Mouse (Mus musculus): ENCODE results near the gene Kank1. TPM values are rescaled to one million over a fixed set of nuclear protein-coding genes. Genes with fewer than 3 reads are reported as not detected.

Gene Kank1
- total RNA-seq, 1 experiment from 2014 or later: 0.40 TPM

DNA sequence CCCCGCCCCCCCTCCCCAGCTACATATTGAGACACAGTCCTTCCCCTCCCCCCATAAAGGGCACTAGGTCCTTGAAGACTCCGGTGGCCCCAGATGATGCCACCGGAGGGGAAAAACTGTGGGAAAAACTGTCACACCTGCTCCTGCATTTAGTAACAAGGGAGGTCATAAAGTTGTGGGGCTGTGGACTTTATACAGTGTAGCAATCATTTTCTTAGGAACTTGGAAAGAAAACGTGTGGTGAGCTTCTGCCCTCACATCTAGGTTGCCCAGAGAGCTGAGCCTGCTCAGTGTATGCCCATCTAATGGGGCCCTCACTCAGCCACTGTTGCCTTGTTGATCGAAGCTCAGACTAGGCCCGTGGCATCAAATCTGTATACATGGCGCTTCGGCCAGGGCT is 9.3 kb downstream of the Kank1 start:
- ATAC-seq (replicated peaks in 1 of 2; ENCODE audit: insufficient read depth in 1 of 2, low FRiP score in 2 of 2, low TSS enrichment in 1 of 2, low read depth in 1 of 2, poor library complexity in 2 of 2, severe bottlenecking in 2 of 2): no peak

DNA sequence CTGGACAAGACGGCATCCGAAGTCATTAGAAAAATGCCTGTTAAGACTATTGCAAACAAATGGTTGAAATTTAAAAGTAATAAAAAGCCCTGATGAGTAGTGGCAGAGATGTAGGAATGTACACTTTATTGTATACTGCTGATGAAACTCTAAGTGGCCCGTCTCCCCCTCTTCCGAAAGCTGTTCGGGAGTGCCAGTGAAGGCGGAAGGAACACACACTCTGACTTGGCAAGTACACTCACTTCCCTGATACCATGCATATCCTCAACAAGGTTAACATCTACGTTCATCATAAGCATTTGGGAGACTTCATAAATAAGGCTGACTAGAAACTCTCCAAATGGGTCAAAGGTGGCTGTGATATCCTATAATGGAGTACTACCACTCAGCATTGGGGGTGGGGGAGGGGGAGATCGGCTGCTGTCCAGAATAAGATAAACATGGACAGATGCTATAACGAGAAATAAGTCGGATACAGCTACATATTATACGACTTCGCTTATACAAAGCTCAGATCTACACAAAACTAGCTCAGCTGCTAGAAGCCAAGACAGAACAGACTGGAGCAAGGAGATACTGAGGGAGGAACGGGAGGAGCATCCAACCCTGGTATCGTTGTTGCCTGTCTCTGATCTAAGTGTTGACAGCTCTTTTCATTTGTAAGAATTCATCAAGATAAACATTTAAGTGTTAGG is 11.2 kb downstream of the Kank1 start:
- no peak for ATAC-seq (replicated peaks in 1 of 2; ENCODE audit: insufficient read depth in 1 of 2, low FRiP score in 2 of 2, low TSS enrichment in 1 of 2, low read depth in 1 of 2, poor library complexity in 2 of 2, severe bottlenecking in 2 of 2)

DNA sequence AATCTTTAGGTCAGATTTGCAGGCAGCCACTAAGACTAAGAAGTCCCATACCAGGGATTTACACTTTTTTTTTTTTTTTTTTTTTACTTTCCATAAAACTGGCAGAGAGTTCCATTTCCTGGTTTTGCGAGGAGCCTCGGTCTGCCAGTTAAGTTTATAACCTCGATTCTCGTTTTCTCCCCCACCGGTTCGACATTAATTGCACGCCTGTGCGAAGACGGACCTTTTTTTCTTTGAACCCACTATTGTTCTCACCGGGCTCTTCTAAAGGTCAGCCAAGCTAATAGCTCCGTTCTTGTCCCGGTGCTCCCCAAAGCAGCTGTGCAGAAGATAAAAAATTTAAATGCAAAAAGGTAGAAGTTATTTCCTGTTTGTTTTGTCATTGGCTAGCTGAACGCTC is 12.5 kb downstream of the Kank1 start:
- ATAC-seq (replicated peaks in 1 of 2; ENCODE audit: insufficient read depth in 1 of 2, low FRiP score in 2 of 2, low TSS enrichment in 1 of 2, low read depth in 1 of 2, poor library complexity in 2 of 2, severe bottlenecking in 2 of 2): no peak

DNA sequence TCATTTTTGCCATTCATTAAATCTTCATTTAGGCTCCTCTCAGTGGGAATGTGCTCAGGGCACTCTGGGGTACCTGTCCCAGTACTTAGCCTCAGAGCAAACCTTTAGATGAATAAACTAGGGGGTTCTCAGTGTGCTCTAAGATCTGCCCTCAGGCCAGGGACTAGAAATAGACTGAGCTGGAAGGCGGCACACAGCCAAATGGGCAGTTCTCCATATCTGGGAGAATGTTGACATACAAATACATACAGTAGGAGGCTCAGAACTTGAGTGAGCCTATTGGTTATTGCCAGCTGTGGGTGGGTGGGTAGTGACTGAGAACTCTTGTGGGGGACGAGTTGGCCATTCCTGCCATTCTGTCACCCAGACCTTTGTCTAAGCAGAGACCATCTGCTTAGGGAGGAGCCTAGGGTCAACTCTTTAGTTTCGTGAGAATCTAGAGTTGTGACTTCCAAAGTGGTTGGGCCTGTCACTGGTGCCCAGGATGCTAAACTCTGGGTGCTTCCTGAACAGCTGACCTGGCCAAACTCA is 14.9 kb downstream of the Kank1 start:
- no peak for ATAC-seq (replicated peaks in 1 of 2; ENCODE audit: insufficient read depth in 1 of 2, low FRiP score in 2 of 2, low TSS enrichment in 1 of 2, low read depth in 1 of 2, poor library complexity in 2 of 2, severe bottlenecking in 2 of 2)

DNA sequence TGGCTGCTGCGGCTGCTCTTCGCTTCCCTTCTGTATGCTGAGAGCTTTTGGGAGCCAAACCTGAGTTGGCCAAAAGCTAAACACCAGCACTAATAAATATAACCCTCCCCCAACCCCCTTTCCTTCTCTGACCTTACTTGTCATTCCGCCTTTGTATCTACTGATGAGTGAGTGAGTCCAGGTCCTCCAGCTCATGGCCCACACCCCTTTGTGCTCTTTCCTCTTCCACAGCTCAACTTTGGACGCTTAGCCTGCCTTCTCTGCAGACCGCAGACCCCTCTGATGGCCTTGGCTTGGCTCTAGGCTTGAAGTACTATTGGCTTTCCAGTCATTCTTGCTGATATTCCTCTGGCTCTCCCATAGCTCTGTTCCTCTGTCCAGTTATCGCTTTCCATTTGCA is 16.4 kb downstream of the Kank1 start:
- no peak for ATAC-seq (replicated peaks in 1 of 2; ENCODE audit: insufficient read depth in 1 of 2, low FRiP score in 2 of 2, low TSS enrichment in 1 of 2, low read depth in 1 of 2, poor library complexity in 2 of 2, severe bottlenecking in 2 of 2)

DNA sequence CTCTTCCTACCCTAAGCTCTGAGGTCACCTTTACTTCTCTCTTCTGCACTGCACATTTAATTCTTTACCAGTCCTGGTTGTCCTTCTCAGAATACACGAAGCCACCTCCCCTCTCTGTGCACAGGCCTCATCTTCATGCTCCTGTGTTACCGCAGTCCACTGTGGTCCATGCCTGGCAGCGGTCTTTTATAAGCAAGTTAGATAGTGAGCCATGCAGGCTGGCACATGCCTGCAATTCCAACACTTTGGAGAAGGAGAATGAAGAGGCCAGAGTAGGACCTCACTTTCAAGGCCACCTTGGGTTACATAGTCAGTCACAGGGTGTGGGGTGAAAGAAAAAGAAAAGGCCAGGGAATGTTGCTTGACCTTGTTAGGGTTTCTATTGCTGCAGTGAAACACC is 16.9 kb downstream of the Kank1 start:
- ATAC-seq (replicated peaks in 1 of 2; ENCODE audit: insufficient read depth in 1 of 2, low FRiP score in 2 of 2, low TSS enrichment in 1 of 2, low read depth in 1 of 2, poor library complexity in 2 of 2, severe bottlenecking in 2 of 2): no peak

DNA sequence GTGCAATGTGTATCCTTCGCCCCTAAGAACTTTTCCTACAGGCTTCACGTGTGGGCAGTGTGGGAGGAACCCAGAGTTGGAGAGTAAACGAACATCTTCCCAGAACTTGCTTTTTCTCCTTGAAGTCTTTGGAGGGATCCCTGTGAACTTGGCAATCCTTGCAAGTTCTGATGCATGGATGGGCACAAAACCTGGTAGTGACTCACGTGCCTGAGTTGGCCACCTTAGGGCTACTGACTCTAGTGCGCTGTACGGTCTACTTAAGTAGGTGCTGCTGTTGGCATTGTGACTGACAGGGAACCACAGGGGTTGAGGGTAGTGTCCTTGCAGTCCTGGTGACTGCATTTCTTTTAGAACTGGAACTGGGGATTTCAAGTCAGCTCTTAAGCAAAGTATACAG is 21.5 kb downstream of the Kank1 start:
- no peak for ATAC-seq (replicated peaks in 1 of 2; ENCODE audit: insufficient read depth in 1 of 2, low FRiP score in 2 of 2, low TSS enrichment in 1 of 2, low read depth in 1 of 2, poor library complexity in 2 of 2, severe bottlenecking in 2 of 2)

DNA sequence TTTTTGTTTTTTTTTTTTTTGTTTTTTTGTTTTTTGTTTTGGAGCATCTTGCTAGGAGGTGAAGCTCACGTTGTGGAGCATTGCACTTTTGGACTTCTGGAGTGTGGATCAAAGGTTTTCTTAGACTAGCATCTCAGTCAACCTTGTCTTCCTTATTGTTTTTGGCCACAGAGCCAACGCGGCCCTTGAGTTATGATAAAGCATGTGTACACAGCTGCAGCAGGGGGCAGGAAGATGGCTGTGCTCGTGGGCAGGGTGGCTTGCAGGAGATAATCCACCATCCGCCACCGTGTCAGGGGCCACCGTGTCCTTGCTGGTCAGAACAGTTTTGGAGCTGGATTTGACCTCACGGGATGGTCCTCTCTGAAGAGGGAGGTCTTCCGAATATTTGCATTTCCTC is 29.4 kb downstream of the Kank1 start:
- ATAC-seq (replicated peaks in 1 of 2; ENCODE audit: insufficient read depth in 1 of 2, low FRiP score in 2 of 2, low TSS enrichment in 1 of 2, low read depth in 1 of 2, poor library complexity in 2 of 2, severe bottlenecking in 2 of 2): no peak

DNA sequence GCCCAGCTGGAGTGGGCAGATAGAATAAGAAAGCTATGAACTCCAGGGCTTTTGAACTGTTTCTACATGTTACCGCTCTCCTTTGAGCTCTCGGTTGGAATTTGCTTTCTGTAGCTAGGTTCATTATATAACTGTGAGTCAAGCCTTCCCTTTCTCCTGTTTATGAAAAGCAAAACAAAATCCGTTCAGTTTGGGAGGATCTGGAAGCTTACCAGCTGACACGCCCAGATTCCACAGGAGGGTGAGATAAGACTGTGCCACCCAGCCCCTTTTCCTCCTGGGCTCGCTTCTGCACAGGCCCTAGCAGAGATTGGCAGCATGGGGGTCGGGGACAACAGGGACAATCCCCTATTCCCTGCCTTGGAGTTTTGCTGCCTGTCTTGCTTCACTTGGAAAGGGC is 30.5 kb downstream of the Kank1 start:
- ATAC-seq (replicated peaks in 1 of 2; ENCODE audit: insufficient read depth in 1 of 2, low FRiP score in 2 of 2, low TSS enrichment in 1 of 2, low read depth in 1 of 2, poor library complexity in 2 of 2, severe bottlenecking in 2 of 2): no peak

DNA sequence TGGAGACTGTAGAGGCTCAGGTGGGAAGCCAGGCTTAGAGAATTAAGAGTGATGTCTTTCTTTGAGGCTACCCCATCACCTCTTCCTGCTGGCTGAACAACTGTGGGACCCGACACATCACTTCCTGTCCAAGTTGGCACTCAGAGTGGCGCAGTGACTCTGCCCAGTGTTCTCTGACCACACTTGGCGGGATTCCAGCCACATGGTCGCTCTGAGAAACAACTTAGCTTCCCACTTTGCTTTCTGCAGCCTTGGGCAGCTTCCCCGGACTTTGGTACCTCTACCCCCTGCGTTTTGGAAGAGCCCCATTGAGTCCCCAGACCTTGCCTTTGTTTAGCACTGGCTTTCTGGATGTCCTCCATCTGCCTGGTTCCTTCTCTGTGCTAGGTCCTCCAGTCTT is 31.8 kb downstream of the Kank1 start:
- peak in 1 of 2 experiments; percentile 45; a peak in 2 of 4 replicates for ATAC-seq (replicated peaks in 1 of 2; ENCODE audit: insufficient read depth in 1 of 2, low FRiP score in 2 of 2, low TSS enrichment in 1 of 2, low read depth in 1 of 2, poor library complexity in 2 of 2, severe bottlenecking in 2 of 2)

DNA sequence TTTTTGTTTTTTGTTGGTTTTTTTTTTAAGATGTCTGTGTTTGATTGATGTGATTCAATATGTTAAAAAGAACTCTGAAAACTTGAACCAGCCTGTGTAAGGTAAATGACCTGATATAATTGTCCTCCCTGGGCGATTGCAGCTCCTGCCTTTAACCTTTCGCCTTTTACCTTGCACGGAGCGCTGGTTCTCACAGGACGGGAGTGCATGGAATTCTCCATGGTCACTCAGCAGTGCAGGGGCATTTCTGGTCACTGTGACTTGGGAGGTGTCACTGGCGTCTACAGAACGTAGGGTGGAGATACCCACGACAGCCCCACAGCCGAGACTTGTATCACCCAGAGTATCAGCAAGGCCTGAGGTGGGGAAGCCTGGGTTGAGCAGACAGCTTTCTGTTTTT is 34.8 kb downstream of the Kank1 start:
- no peak for ATAC-seq (replicated peaks in 1 of 2; ENCODE audit: insufficient read depth in 1 of 2, low FRiP score in 2 of 2, low TSS enrichment in 1 of 2, low read depth in 1 of 2, poor library complexity in 2 of 2, severe bottlenecking in 2 of 2)

DNA sequence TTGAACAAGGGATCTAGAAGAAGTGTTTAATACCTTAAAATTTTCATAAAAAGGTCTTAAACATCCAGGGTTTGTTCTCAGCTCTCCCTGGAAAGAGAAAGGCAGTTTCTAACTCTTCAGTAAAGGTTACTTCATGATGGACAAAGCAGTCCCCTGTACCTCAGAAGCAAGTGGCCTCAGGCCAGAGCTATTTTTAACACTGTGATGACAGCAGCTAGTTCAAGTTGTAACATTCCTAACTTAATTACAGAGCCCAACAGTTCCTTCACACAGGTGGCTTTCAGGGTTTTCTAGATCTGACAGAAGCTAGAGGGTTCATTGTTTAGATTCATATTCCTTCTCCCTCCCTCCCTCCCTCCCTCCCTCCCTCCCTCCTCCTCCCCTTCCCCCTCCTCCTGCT is 36.4 kb downstream of the Kank1 start:
- ATAC-seq (replicated peaks in 1 of 2; ENCODE audit: insufficient read depth in 1 of 2, low FRiP score in 2 of 2, low TSS enrichment in 1 of 2, low read depth in 1 of 2, poor library complexity in 2 of 2, severe bottlenecking in 2 of 2): no peak

DNA sequence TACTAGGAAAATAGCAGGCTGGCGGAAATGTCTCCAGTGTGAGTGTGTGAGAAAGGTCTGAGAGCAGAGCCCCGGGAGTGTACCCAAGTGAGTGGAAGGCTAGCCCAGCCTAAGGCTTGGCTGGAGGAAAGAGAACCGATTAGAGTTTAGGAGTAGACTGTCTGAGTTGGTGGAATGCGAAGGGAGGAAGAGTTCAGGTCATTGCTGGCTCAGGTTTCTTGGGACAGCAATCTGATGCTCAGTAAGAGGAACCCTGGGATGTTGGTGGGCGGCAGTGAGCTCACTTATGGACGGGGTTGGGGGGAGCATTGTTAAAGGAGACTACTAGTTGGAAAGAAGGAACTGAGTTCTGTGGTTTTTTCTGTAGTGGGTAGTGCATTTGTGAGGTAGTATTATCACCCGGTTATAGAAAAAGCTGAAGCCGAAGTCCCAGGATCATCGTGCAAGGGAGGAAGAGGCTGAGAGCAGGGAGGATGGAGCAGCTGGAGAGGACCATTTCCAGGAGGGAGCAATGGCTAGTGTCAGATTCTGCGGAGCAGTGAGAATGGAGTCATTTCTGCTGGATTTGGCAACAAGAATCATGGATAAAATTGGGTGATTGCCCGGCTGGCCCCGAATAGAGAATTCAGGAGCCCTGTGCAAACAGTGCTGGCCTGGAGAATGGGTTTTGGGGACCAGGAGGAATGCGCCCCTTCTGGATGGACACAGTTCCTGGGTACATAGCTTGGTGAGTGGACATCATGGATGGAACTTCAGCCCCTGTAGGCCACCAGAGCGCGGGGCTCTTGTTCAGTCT is 40.0 kb downstream of the Kank1 start:
- no peak for ATAC-seq (replicated peaks in 1 of 2; ENCODE audit: insufficient read depth in 1 of 2, low FRiP score in 2 of 2, low TSS enrichment in 1 of 2, low read depth in 1 of 2, poor library complexity in 2 of 2, severe bottlenecking in 2 of 2)

DNA sequence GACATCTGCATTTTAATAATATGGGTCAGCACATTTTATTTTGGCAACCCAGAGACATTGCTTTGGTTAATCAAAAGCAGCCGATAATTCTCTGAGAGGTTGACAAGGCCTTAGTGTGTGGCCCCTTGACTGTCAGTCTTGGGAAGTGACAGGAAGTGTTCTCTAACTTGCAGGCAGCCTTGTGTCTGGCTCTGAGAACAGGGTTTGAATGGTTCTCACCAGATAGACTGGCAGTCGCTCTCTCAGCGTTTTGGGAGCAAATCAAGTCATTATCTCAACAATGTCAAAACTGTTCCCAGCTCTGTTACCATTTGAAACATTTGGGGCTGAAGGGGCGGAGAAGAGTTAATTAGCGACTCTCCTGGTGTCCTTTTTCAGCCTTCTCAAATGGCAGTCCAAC is 41.0 kb downstream of the Kank1 start:
- no peak for ATAC-seq (replicated peaks in 1 of 2; ENCODE audit: insufficient read depth in 1 of 2, low FRiP score in 2 of 2, low TSS enrichment in 1 of 2, low read depth in 1 of 2, poor library complexity in 2 of 2, severe bottlenecking in 2 of 2)

DNA sequence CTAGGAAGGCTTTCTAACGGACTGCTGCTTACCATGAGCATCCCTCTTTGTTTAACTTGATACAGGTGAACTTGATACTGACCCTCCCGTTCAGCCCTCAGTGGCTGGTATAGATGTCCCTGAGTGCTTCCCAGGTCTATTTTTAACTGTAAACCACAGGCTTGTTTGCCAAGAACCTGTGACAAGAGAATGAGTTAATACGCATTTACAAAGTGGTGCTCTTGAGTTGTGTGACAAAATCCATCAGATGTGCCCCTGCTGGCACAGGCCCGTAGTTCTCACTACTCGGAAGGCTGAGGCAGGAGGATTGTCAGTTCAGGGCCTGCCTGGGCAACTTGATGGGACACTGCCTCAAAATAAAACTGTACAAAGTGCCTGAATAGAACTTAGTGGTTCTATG is 42.8 kb downstream of the Kank1 start:
- no peak for ATAC-seq (replicated peaks in 1 of 2; ENCODE audit: insufficient read depth in 1 of 2, low FRiP score in 2 of 2, low TSS enrichment in 1 of 2, low read depth in 1 of 2, poor library complexity in 2 of 2, severe bottlenecking in 2 of 2)

DNA sequence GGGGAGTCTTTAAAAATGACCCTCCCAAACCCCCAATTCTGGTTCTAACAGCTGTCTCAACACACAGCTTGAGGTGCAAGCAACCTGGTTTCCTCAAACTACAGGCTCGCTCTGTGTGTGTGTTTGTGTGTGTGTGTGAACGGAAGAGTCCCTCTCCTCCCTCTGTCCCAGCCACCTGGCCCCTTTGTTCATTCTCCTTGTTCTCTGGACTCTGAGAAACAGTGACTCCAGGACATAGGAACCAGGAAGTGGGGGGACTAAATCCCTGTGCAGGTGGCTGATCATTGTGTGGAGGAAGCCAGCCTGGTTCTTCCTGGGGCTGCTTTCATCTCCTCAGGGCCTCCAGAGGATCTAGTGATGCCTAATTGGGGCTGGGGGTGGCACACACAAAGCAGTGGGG is 46.9 kb downstream of the Kank1 start:
- ATAC-seq (replicated peaks in 1 of 2; ENCODE audit: insufficient read depth in 1 of 2, low FRiP score in 2 of 2, low TSS enrichment in 1 of 2, low read depth in 1 of 2, poor library complexity in 2 of 2, severe bottlenecking in 2 of 2): no peak

DNA sequence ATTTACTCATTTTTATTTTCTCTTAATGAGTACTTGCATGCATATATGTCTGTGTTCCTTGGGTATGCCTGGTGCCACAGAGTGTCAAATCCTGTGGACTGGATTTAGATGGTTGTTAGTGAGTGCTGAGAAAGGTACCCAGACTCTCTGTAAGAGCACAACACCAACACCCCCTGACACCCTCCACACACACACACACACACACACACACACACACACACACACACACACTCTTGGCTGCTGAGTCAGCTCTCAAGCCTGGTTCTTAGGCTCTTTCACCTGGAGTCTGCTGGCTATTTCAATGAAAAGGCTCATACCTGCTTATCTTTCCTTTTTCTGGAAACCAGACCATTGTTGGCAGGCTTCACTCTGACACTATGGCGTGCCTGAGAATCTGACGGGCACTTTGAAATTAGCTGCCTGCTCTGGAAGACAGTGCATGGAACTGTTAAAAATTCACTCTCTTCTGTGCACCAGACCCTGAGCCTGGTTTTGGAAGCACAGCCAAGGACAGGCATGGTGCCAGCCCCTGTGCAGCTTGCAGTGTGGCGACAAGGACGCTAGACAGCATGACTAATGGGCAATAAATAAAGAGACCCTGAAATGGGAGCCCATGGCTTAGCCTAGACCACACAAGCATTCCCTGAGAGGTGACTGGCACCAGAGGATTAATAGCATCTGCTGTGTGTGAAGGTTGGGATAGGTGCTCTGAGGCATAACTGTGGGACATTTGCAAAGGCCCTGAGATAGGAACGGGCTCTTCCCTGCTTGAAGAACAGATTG is 49.2 kb downstream of the Kank1 start:
- 0 out of 4 replicates have a peak, but pooled peaks of 1 of the 2 experiments have one; percentile 25 for ATAC-seq (replicated peaks in 1 of 2; ENCODE audit: insufficient read depth in 1 of 2, low FRiP score in 2 of 2, low TSS enrichment in 1 of 2, low read depth in 1 of 2, poor library complexity in 2 of 2, severe bottlenecking in 2 of 2)

DNA sequence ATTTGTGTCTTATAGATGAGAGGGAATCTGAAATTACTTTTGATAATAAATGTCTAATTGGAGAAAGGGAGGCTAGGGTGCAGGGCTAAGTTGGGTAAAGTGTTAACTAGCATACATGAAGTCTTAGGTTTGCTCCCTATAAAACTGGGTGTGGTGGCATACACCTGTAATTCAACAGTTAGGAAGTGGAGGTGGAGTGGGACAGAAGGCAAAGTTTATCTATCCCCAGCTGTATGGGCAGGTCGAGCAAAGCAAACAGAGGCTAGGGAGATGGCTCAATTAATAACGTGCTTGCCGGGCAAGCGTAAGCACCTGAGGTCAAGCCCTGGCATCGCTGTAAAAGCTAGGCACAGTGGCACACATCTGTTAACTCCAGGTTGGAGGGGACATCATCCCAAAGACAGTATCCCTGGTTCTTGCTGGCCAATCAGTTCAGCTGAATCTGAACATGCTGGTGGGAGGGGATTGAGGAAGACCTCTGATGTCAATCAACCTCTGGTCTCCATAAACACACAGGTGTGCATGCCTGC is 54.3 kb downstream of the Kank1 start:
- ATAC-seq (replicated peaks in 1 of 2; ENCODE audit: insufficient read depth in 1 of 2, low FRiP score in 2 of 2, low TSS enrichment in 1 of 2, low read depth in 1 of 2, poor library complexity in 2 of 2, severe bottlenecking in 2 of 2): no peak

All from hematopoietic stem cell, adult 5-6 weeks (primary cell).